Mouse (Mus musculus) gastrocnemius, adult 8-10 months (tissue): ENCODE measurements around the gene Afm. TPM values are rescaled to one million over a fixed set of nuclear protein-coding genes. Genes with fewer than 3 reads are reported as not detected.
A peak's percentile ranks its signal among the peaks of the same experiment; 100 is the strongest.

Experiments
- DNase-seq, 2 experiments: peaks; one replicate each; pipeline ENCODE4 v3.0.0; 2022; ENCODE audit warnings: low spot score in 2 of 2
- total RNA-seq, 4 experiments: library from RNA; stranded (reverse); gene quantifications; 2 replicates each; pipeline ENCODE4 v1.2.4; 2022

Afm gene
- under 1 TPM in 1 of 4 experiments, not detected in 3; 0.16 TPM for total RNA-seq

- DNase-seq, result no peak
Measured at GRCm38 (mm10) chr5:90518356-90519100, at the start of gene Afm. TSS of gene Afm (plus strand) at chr5:90518932.

- no peak for DNase-seq
Measured at GRCm38 (mm10) chr5:90470836-90471235, 47.9 kb upstream of the Afm start.

DNA sequence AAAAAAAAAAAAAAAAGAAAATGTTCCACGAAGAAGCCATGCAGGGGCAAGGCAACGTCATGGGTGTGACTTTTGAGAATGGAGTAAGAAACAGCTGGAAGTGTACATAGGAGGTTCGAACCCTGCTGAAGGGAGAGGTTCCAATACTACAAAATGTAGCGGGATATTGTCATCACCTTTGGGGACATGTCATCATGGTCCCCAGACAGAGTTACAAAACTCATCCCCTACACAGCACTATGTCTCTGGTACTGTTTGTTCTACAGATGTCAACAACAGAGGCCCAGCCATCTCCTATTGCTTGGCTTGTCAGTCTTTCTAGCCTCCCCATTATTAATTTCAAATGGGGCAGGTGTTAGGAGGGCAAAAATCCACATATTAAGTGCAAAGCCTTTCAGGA is 44.8 kb upstream of the Afm start:
- no peak for DNase-seq

DNA sequence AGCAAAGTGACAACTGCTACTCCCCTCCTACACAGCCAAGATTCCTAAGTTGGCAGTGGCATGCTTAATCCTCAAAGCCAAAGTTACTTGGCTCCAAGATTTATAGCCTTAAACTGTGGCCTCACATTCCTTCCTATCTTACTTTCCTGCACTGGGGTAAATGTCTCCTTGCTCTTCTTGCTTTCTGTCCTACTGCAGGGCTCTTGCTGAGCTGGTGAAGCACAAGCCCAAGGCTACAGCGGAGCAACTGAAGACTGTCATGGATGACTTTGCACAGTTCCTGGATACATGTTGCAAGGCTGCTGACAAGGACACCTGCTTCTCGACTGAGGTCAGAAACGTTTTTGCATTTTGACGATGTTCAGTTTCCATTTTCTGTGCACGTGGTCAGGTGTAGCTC is 44.4 kb upstream of the Afm start:
- DNase-seq, result no peak

DNA sequence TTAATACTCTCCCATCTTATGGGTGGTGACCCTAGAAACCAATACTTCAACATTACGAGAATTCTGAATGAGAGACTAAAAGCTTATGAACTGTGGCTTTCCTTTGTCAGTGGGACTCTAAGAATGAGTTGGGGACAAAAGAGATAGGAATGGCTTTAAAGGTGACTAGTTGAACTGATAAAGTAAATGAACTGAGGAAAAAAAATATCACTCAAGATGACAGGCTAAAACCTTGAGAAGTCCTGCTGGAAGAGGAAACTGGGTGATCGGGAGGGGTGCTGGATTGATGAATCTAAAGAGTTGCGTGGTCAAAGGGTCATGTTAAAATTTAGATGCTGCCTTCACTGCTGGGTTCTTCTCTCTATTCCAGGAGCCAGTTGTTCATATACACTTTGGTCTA is 42.0 kb upstream of the Afm start:
- no peak for DNase-seq

GRCm38 (mm10) chr5:90477308-90478140 is 41.2 kb upstream of the Afm start:
- no peak for DNase-seq

- no peak for DNase-seq
Measured at GRCm38 (mm10) chr5:90478886-90479285, 39.8 kb upstream of the Afm start.

DNA sequence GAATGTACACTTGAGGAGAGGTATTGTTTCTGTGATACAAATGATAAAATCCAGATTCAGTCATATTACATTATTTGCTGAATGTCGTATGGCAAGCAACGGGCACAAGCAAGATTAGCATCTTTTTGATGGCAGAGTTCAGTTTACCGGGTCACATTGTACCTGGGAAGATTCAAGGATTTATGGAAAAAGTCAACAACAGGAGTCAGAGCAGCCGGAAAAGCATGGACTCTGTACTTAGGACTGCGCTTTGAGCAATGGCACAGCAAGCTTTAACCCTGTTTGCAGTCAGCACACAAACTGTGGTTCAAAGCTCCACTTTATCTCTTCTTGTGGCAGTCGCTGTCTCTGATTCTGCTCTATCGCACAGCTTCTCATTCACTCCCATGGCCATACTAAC is 33.1 kb upstream of the Afm start:
- DNase-seq, result no peak

DNA sequence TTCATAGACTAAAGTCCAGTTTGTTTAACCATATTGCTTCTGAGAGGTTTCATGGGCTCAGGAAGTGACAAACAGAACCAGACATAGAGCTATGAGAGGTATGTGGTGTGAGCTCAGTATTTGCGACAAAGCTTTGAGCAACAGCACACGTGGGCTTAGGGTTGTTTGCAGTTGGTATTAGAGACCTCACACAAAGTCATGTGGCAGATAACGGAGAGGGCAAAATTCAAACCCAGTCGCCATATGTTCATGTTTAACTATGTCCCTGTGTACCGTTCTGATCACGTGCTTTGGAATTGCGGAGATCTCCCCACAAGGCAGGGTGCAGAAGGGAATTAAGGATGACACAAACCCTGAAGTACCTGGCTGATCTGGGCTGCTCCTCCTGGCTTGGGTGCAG is 30.4 kb upstream of the Afm start:
- no peak for DNase-seq

GRCm38 (mm10) chr5:90490518-90490917 is 28.2 kb upstream of the Afm start, which contains the start of gene Afp:
TSS of gene Afp (plus strand) at chr5:90490737.
- no peak for DNase-seq

GRCm38 (mm10) chr5:90492440-90492839 is 26.3 kb upstream of the Afm start:
- DNase-seq, result no peak

DNA sequence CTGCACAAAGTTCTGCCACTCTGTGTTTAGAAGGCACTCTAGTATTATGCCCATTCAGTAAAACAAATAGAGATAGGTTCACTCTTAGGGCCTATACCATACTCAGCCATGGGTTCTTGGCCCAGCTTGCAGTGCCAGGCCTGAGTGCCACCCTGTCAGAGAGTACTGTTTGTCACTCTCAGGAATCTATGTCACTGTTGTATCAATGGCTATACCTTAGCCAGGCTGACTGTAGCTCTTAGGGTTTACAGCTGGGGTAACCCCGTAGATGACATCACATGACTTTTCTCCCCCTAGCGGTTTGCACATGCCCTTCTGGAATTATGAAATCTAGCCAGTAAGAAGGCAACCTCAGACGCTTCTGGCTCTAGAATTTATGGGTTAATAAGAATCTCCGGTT is 24.4 kb upstream of the Afm start:
- no peak for DNase-seq

- DNase-seq, result no peak
Measured at GRCm38 (mm10) chr5:90499509-90499908, 19.2 kb upstream of the Afm start.

GRCm38 (mm10) chr5:90500714-90501113 is 18.0 kb upstream of the Afm start:
- DNase-seq, result peak; percentile 8 to 12

- DNase-seq, result no peak
Measured at GRCm38 (mm10) chr5:90501752-90502151, 17.0 kb upstream of the Afm start.

DNA sequence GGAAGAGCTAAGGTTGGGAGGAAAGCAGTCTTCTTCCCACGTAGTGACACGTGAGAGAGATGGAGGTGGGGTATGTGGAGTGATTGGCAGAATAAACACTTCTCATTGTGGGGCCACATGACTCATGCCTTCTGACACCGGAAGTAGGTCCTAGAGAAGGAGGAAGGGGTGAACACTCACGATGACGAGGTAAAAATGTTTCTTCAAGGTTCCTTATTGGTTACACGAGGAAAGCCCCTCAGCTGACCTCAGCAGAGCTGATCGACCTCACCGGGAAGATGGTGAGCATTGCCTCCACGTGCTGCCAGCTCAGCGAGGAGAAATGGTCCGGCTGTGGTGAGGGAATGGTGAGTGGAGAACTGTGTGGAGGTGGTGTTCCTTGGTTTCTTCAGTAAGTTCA is 14.0 kb upstream of the Afm start:
- DNase-seq, result no peak

GRCm38 (mm10) chr5:90506507-90506906 is 12.2 kb upstream of the Afm start:
- DNase-seq, result no peak

DNA sequence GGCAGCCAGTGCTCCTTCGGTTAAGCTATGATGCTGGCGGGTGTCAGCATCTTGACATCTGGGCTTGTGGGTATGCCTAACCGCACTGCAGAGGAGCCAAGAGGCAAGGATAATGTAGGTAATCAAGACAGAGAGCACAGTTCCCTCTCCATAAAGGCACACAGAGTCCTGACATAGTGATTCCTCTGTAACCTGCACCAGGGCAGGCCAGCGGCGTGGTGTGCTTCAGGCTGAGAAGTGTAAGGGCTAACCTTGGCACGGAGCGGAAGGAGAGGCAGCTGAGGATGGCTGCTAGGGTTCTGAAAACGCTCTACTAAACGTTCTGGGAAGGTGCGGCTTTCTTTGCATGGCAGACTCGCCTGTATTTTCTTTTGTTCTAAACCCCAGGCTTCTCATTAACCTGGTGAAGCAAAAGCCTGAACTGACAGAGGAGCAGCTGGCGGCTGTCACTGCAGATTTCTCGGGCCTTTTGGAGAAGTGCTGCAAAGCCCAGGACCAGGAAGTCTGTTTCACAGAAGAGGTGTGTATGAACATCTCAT is 11.3 kb upstream of the Afm start:
- DNase-seq, result no peak

DNA sequence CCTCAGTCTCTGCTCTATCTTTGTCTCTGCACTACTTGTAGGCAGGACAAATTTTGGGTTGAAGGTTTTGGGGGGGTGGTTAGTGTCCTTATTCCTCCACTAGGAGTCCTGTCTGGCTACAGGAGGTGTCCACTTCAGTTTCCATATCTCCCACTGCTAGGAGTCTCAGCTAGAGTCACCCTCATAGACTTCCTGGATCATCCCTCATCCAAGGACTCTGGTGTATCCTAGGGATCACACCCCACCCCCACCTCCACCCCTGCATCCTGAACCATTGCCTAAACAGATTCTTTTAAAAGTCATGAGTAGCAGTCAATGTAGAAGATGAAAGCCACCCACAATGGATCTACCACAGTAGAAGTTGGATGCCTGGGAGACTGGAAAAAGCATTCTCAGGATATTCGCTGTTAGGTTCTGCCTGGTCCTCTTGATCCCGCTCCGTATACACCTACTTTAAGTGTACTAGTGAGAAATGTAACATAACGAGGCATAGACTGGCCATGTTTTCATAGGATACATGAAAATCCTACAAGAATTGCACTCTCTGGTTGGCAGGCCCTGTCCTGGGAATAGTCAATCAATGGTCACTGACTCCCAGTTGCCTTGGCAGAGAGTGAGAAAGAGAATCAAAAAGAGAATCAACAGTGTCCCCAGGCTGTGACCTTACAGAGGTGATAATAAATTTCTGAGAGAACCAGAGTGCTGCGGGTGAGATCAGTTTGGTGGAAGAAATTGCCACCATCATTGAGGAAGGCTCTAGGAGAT is 8.7 kb upstream of the Afm start:
- DNase-seq, result no peak

DNA sequence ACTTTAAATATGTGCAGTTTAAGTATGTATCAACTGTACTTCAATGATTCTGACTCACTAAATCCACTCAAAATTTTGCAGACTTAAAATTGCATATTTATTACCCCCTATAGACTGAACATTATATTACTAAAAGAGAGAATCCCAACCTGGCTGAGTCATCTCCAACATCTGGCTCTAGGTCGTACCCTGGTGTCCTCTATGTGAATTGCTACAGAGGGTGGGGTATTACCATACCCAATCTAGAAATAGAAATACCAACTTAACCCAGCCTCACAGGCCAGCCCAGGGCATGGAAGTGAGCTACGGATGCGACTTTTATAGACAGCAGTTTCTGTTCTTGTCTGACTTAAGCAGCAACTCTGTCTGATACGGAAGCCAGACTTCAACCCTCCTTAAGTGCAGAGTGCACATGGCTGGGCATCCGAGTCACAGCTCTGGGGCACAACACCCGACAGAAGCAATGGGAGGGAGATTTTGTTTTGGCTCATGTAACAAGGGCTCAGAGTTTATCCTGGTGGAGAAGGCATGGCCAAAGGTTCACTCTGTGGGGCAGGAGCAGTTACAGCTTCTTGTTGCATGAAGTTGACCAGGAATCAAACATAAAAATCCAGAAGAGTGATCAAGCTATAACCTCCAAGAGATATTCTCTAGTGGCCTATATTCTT is 6.3 kb upstream of the Afm start:
- DNase-seq, result no peak

GRCm38 (mm10) chr5:90515561-90515960 is 3.2 kb upstream of the Afm start:
- DNase-seq, result no peak
